Mouse (Mus musculus) ES-Bruce4 (cell line): Measurements from ENCODE around the gene Fgr. TPM values are rescaled to one million over a fixed set of nuclear protein-coding genes. Genes with fewer than 3 reads are reported as not detected.

Experiments used
- H3K27ac ChIP-seq: 2 replicates; pipeline ENCODE4 v1.5.1; 2012; ENCODE audit warnings: low read length, inconsistent platforms; ENCODE audit not compliant: insufficient read depth
- H3K27me3 ChIP-seq: 2 replicates; pipeline ENCODE4 v1.6.1; 2012; ENCODE audit warnings: mild to moderate bottlenecking, low read length, inconsistent platforms; ENCODE audit not compliant: control insufficient read depth, poor library complexity, insufficient read depth, severe bottlenecking
- H3K36me3 ChIP-seq: 2 replicates; pipeline ENCODE4 v1.6.1; 2012; ENCODE audit warnings: inconsistent platforms, mild to moderate bottlenecking, low read length, moderate library complexity; ENCODE audit not compliant: control insufficient read depth, poor library complexity, insufficient read depth, severe bottlenecking
- H3K4me1 ChIP-seq: one replicate; pipeline ENCODE4 v1.8.1; 2011; ENCODE audit warnings: low read length; ENCODE audit not compliant: control insufficient read depth, insufficient read depth
- H3K4me3 ChIP-seq: 2 replicates; pipeline ENCODE4 v1.5.1; 2011; ENCODE audit warnings: low read depth, mild to moderate bottlenecking, low read length
- H3K9ac ChIP-seq: 2 replicates; pipeline ENCODE4 v1.6.1; 2012; ENCODE audit warnings: low read depth, mild to moderate bottlenecking, inconsistent platforms; ENCODE audit not compliant: poor library complexity, severe bottlenecking
- H3K9me3 ChIP-seq: replicated peaks from 2 replicates; pipeline ENCODE4 v1.6.1; 2012; ENCODE audit warnings: mild to moderate bottlenecking, low read length, inconsistent platforms; ENCODE audit not compliant: control insufficient read depth, poor library complexity, insufficient read depth, severe bottlenecking
- CTCF ChIP-seq: IDR thresholded peaks from one replicate; pipeline ENCODE4 v1.8.1; 2011; ENCODE audit warnings: low read depth, low read length
- EP300 ChIP-seq: IDR thresholded peaks from 2 replicates; pipeline ENCODE4 v1.6.1; 2011; ENCODE audit warnings: low read depth, low read length; ENCODE audit not compliant: insufficient read depth
- POLR2A ChIP-seq: IDR thresholded peaks from one replicate; pipeline ENCODE4 v1.8.1; 2011; ENCODE audit warnings: low read length; ENCODE audit not compliant: insufficient read depth
- polyA plus RNA-seq: library from polyadenylated mRNA; stranded (reverse); fragments of >200 nt; gene quantifications from 2 replicates; pipeline ENCODE4 v1.2.4, GENCODE M21; 2011; ENCODE audit warnings: low read depth; ENCODE audit not compliant: missing spikeins, insufficient read depth, insufficient read length

Fgr gene
- polyA plus RNA-seq, 1 experiment, result 0.70 TPM

GRCm38 (mm10) chr4:133007513-133008380, 33.9 kb downstream of the Fgr start:
- 0 out of 2 replicates have a peak overlapping the region, but pooled peaks have one; percentile 5 for H3K27ac ChIP-seq
- no peak overlapping the region for H3K9ac ChIP-seq
- no peak overlapping the region for H3K4me3 ChIP-seq

GRCm38 (mm10) chr4:133009131-133009530, 35.2 kb downstream of the Fgr start:
- H3K4me3 ChIP-seq, result no peak overlapping the region
- no peaks in the 10 kb centered on the region for H3K36me3 ChIP-seq
- peaks cover 5% of the 10 kb centered on the region for H3K4me1 ChIP-seq
- TF ChIP-seq CTCF, result peak; percentile 54
- TF ChIP-seq EP300, result no peak
- no peak overlapping the region for H3K27ac ChIP-seq
- no peak overlapping the region for H3K9ac ChIP-seq
- no peaks in the 10 kb centered on the region for H3K27me3 ChIP-seq
- no peaks in the 10 kb centered on the region for H3K9me3 ChIP-seq

More at GRCm38 (mm10) chr4:133007513-133008380, 33.9 kb downstream of the Fgr start:
- TF ChIP-seq EP300 (peak; percentile 69; the same call in 1 of the 2 replicates), POLR2A (no peak), CTCF (no peak)
- peaks cover 2% of the 10 kb centered on the region for H3K4me1 ChIP-seq
- H3K9me3 ChIP-seq, result no peaks in the 10 kb centered on the region
- H3K36me3 ChIP-seq, result no peaks in the 10 kb centered on the region
- no peaks in the 10 kb centered on the region for H3K27me3 ChIP-seq

GRCm38 (mm10) chr4:133009676-133010075, 35.8 kb downstream of the Fgr start:
- H3K27me3 ChIP-seq, result no peaks in the 10 kb centered on the region
- no peak overlapping the region for H3K4me3 ChIP-seq
- no peaks in the 10 kb centered on the region for H3K36me3 ChIP-seq
- no peak overlapping the region for H3K27ac ChIP-seq
- TF ChIP-seq CTCF, result no peak
- no peaks in the 10 kb centered on the region for H3K9me3 ChIP-seq
- peaks cover 5% of the 10 kb centered on the region for H3K4me1 ChIP-seq
- H3K9ac ChIP-seq, result no peak overlapping the region

GRCm38 (mm10) chr4:133010611-133011010, 36.7 kb downstream of the Fgr start:
- H3K4me1 ChIP-seq, result peaks cover 9% of the 10 kb centered on the region
- H3K9me3 ChIP-seq, result no peaks in the 10 kb centered on the region
- H3K36me3 ChIP-seq, result no peaks in the 10 kb centered on the region
- peak overlapping the region; percentile 97 for H3K9ac ChIP-seq
- H3K27ac ChIP-seq, result peak overlapping the region; percentile 47
- TF ChIP-seq CTCF, result no peak
- TF ChIP-seq EP300, result peak; percentile 94
- H3K27me3 ChIP-seq, result no peaks in the 10 kb centered on the region
- peak overlapping the region; percentile 55 for H3K4me3 ChIP-seq

- TF ChIP-seq CTCF, result no peak
- no peak for TF ChIP-seq EP300
- no peak for TF ChIP-seq POLR2A
- H3K4me3 ChIP-seq, result peak within 1 kb of the TSS; percentile 96
- H3K9ac ChIP-seq, result peak within 1 kb of the TSS; percentile 97
- H3K9me3 ChIP-seq, result no peaks in the 10 kb centered on the region
- peaks cover 9% of the 10 kb centered on the region for H3K4me1 ChIP-seq
- peak within 1 kb of the TSS; percentile 47 for H3K27ac ChIP-seq
- H3K27me3 ChIP-seq, result no peaks in the 10 kb centered on the region
- H3K36me3 ChIP-seq, result no peaks in the 10 kb centered on the region
These were observed 37.3 kb downstream of the Fgr start, which contains the start of gene Ahdc1 for GRCm38 (mm10) chr4:133011028-133011820. Gene Ahdc1, plus strand, starts transcription at chr4:133011260.
